In the genomic region with DNA sequence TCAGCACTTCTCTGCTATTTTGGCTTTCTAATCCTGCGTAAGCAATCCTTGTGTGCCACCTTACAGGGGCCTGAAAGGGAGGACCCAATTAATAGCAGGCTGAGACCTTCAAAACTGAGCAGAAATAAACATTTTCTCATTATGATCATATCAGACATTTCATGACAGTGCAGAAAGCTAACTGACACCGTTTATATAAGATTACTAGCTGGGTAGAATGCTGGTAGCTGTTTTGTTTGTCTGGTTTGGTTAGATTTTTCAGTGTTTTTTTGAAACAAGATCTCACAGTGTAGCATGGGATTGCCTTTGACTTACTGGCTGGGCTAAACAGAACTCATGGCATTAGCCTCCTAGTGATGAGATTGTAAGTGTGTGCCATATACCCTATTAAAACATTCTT, we compare ENCODE assay signal across 24 mouse cellular contexts.
"Had no signal": no experiment of that assay in that cellular context is flagged by ENCODE, and none has a peak within 500 bp of the region (broad histone marks: within the 10 kb centered on the region; RNA-seq: fewer than 3 reads in every experiment).

No protein-coding gene starts in this region.

- H3K27me3 ChIP-seq: heart, embryonic 12.5 days; hindbrain, embryonic 12.5 days; intestine, embryonic 15.5 days; limb, embryonic 13.5 days; limb, embryonic 15.5 days; liver, embryonic 12.5 days had no signal

- H3K4me2 ChIP-seq: heart, embryonic 12.5 days; hindbrain, embryonic 12.5 days; hindbrain, embryonic 14.5 days; intestine, embryonic 15.5 days; limb, embryonic 13.5 days; limb, embryonic 15.5 days; liver, embryonic 12.5 days had no signal

- DNase-seq: gastrocnemius, postnatal 14 days; gastrocnemius, postnatal 36 days; heart, adult 18-20 months; heart, postnatal 10 days; heart, postnatal 36 days; kidney, adult 18-20 months; kidney, adult 8-10 months; kidney, postnatal 14 days; kidney, postnatal 36 days; layer of hippocampus, adult 9-11 months; layer of hippocampus, postnatal 36 days; left cerebral cortex, postnatal 4 days had no signal

- H3K9ac ChIP-seq: heart, embryonic 12.5 days; hindbrain, embryonic 12.5 days; hindbrain, embryonic 14.5 days; intestine, embryonic 15.5 days; limb, embryonic 13.5 days; limb, embryonic 15.5 days; liver, embryonic 12.5 days; liver, embryonic 14.5 days had no signal

- H3K9me3 ChIP-seq: heart, embryonic 10.5 days; heart, embryonic 12.5 days; hindbrain, embryonic 12.5 days; intestine, embryonic 15.5 days; limb, embryonic 13.5 days; limb, embryonic 15.5 days; liver, embryonic 12.5 days had no signal

- H3K4me1 ChIP-seq: heart, embryonic 12.5 days; intestine, embryonic 15.5 days; limb, embryonic 15.5 days had no signal

- H3K27ac ChIP-seq: heart, embryonic 10.5 days; hindbrain, embryonic 12.5 days; hindbrain, embryonic 14.5 days; intestine, embryonic 15.5 days; limb, embryonic 13.5 days; limb, embryonic 15.5 days; liver, embryonic 12.5 days; liver, embryonic 14.5 days had no signal

- H3K4me3 ChIP-seq: heart, embryonic 10.5 days; heart, embryonic 12.5 days; hindbrain, embryonic 12.5 days; intestine, embryonic 15.5 days; limb, embryonic 13.5 days; limb, embryonic 15.5 days; liver, embryonic 12.5 days had no signal

- H3K36me3 ChIP-seq: heart, embryonic 10.5 days; heart, embryonic 12.5 days; hindbrain, embryonic 12.5 days; intestine, embryonic 15.5 days; limb, embryonic 13.5 days; limb, embryonic 15.5 days; liver, embryonic 12.5 days had no signal

- ATAC-seq: hindbrain, embryonic 16.5 days; inflammation-experienced regulatory T-cells, adult 6 months; intestine, embryonic 15.5 days; intestine, postnatal 0 days; liver, embryonic 12.5 days had no signal
